In genomic region chr7:100499465-100499864, GRCm38 (mm10) we compare ENCODE assay signal across 27 mouse cellular contexts. TPM values are rescaled to one million over a fixed set of nuclear protein-coding genes. Genes with fewer than 3 reads are reported as not detected.
DNase-seq lines count a peak whose midpoint lies in the region; ATAC-seq and TF ChIP-seq lines count a peak whose summit lies in the region.
"Had no signal": no experiment of that assay in that cellular context is flagged by ENCODE, and none has a peak within 500 bp of the region (broad histone marks: within the 10 kb centered on the region; RNA-seq: fewer than 3 reads in every experiment).

No protein-coding gene starts in this region.

- peak; percentile 63 for DNase-seq in heart, embryonic 10.5 days (ENCODE audit: low spot score)
- no peak for DNase-seq in heart, adult 11 months
- peak; percentile 18 for DNase-seq in induced T-regulatory cell, adult 2 months (ENCODE audit: low read depth)
- DNase-seq in liver, embryonic 14.5 days (ENCODE audit: low read depth in 3 of 3, low spot score in 3 of 3): no peak
- no peak for DNase-seq in liver, postnatal 0 days
- DNase-seq in gastrocnemius, postnatal 25 days: no peak
- no peak for DNase-seq in kidney, postnatal 10 days
- DNase-seq in layer of hippocampus, adult 11-12 months (ENCODE audit: low spot score): no peak
- DNase-seq: adrenal gland, adult 8-10 months; adrenal gland, postnatal 36 days; cerebellum, adult 18-20 months; cerebellum, adult 9-10 months; cerebellum, postnatal 14 days; forebrain, postnatal 0 days; gastrocnemius, adult 2 months; gastrocnemius, postnatal 14 days; heart, adult 2 months had no signal

- no peak overlapping the region for H3K27ac ChIP-seq in heart, embryonic 10.5 days
- peak overlapping the region; percentile 62 for H3K27ac ChIP-seq in liver, embryonic 14.5 days
- H3K27ac ChIP-seq in liver, postnatal 0 days (ENCODE audit: low read depth): peak overlapping the region; percentile 58
- H3K27ac ChIP-seq: gastrocnemius, adult 2 months; heart, adult 2 months; hindbrain, embryonic 12.5 days; hindbrain, embryonic 15.5 days had no signal

- no peak for TF ChIP-seq EP300 in liver, embryonic 14.5 days (IDR thresholded peaks at IDR 0.05; ENCODE audit: low read depth)
- TF ChIP-seq EP300 in liver, postnatal 0 days (IDR thresholded peaks at IDR 0.05; ENCODE audit: low read depth): no peak

- peaks cover 41% of the 10 kb centered on the region for H3K4me1 ChIP-seq in heart, embryonic 10.5 days
- peaks cover 21 to 45% of the 10 kb centered on the region in 2 experiments for H3K4me1 ChIP-seq in liver, embryonic 14.5 days (replicated peaks; ENCODE audit: control insufficient read depth in 2 of 2, insufficient read depth in 2 of 2, low read length in 1 of 2)
- peaks cover 49% of the 10 kb centered on the region for H3K4me1 ChIP-seq in liver, postnatal 0 days (ENCODE audit: insufficient read depth)

- no peaks in the 10 kb centered on the region for H3K27me3 ChIP-seq in heart, embryonic 10.5 days (ENCODE audit: insufficient read depth, poor library complexity, severe bottlenecking)
- no peaks in the 10 kb centered on the region for H3K27me3 ChIP-seq in liver, embryonic 14.5 days (ENCODE audit: control insufficient read depth, insufficient read depth, low read length)
- H3K27me3 ChIP-seq in liver, postnatal 0 days (ENCODE audit: insufficient read depth, low read length): no peaks in the 10 kb centered on the region
- H3K27me3 ChIP-seq: hindbrain, embryonic 12.5 days; hindbrain, embryonic 15.5 days had no signal

- H3K4me2 ChIP-seq in liver, embryonic 14.5 days (ENCODE audit: low read depth): no peak overlapping the region
- no peak overlapping the region for H3K4me2 ChIP-seq in liver, postnatal 0 days (ENCODE audit: low read depth, low read length)
- H3K4me2 ChIP-seq: heart, embryonic 11.5 days; hindbrain, embryonic 12.5 days; hindbrain, embryonic 15.5 days had no signal

- peaks cover 38% of the 10 kb centered on the region for H3K36me3 ChIP-seq in heart, embryonic 10.5 days
- peaks cover 60% of the 10 kb centered on the region for H3K36me3 ChIP-seq in liver, embryonic 14.5 days (replicated peaks; ENCODE audit: control insufficient read depth, insufficient read depth, low read depth)
- H3K36me3 ChIP-seq in liver, postnatal 0 days (replicated peaks; ENCODE audit: insufficient read depth, low read length): peaks cover 61% of the 10 kb centered on the region
- H3K36me3 ChIP-seq: hindbrain, embryonic 15.5 days had no signal

- TF ChIP-seq CTCF in liver, embryonic 14.5 days (IDR thresholded peaks at IDR 0.05; ENCODE audit: low read depth): no peak
- TF ChIP-seq CTCF in liver, postnatal 0 days (IDR thresholded peaks at IDR 0.05; ENCODE audit: low read depth): no peak

- H3K4me3 ChIP-seq in heart, embryonic 10.5 days: no peak overlapping the region
- H3K4me3 ChIP-seq in liver, embryonic 14.5 days (ENCODE audit: insufficient read depth in 1 of 2, low read depth in 2 of 2, low read length in 2 of 2): no peak overlapping the region
- no peak overlapping the region for H3K4me3 ChIP-seq in liver, postnatal 0 days (ENCODE audit: low read depth, low read length)
- H3K4me3 ChIP-seq: gastrocnemius, adult 2 months; heart, adult 2 months; hindbrain, embryonic 12.5 days; hindbrain, embryonic 15.5 days had no signal

- no peak for ATAC-seq in liver, embryonic 14.5 days (ENCODE audit: insufficient read depth)
- no peak for ATAC-seq in liver, postnatal 0 days
- ATAC-seq: forebrain, embryonic 14.5 days; forebrain, postnatal 0 days had no signal

- H3K9ac ChIP-seq in liver, embryonic 14.5 days (replicated peaks): no peak overlapping the region
- no peak overlapping the region for H3K9ac ChIP-seq in liver, postnatal 0 days (replicated peaks)
- H3K9ac ChIP-seq: forebrain, postnatal 0 days; hindbrain, embryonic 12.5 days; hindbrain, embryonic 15.5 days had no signal

- no peaks in the 10 kb centered on the region for H3K9me3 ChIP-seq in heart, embryonic 10.5 days
- H3K9me3 ChIP-seq in liver, embryonic 14.5 days (ENCODE audit: control insufficient read depth, low read length): no peaks in the 10 kb centered on the region
- H3K9me3 ChIP-seq in liver, postnatal 0 days (ENCODE audit: low read length): no peaks in the 10 kb centered on the region
- H3K9me3 ChIP-seq: hindbrain, embryonic 12.5 days; hindbrain, embryonic 15.5 days had no signal

RNA-seq across cellular contexts. Expression of gene Ucp2, which starts 6.3 kb away (rescaled TPM):
- 165 and 231 TPM in 2 replicates for polyA plus RNA-seq in heart, embryonic 10.5 days (2016; fragmentation: Nextera tagmentation; extraction: Ambion mirVana)
- 329 and 337 TPM in 2 replicates for polyA plus RNA-seq in liver, embryonic 14.5 days (2012; rRNA removed)
- polyA plus RNA-seq in liver, embryonic 14.5 days (2014; fragmentation: Nextera tagmentation; extraction: Ambion mirVana): 556 and 628 TPM in 2 replicates
- 530 and 545 TPM in 2 replicates for polyA plus RNA-seq in liver, postnatal 0 days (2015; fragmentation: Nextera tagmentation; extraction: Ambion mirVana)
- total RNA-seq in gastrocnemius, postnatal 25 days (2021): 10 to 100 TPM; 31.0 to 52.5 TPM

RNA-seq across cellular contexts. Expression of gene Dnajb13, which starts 15.3 kb away (rescaled TPM):
- 0.22 and 0.35 TPM in 2 replicates for polyA plus RNA-seq in heart, embryonic 10.5 days (2016; fragmentation: Nextera tagmentation; extraction: Ambion mirVana)
- 0.58 and 0.64 TPM in 2 replicates for polyA plus RNA-seq in liver, embryonic 14.5 days (2012; rRNA removed)
- 2.0 and 2.3 TPM in 2 replicates for polyA plus RNA-seq in liver, embryonic 14.5 days (2014; fragmentation: Nextera tagmentation; extraction: Ambion mirVana)
- polyA plus RNA-seq in liver, postnatal 0 days (2015; fragmentation: Nextera tagmentation; extraction: Ambion mirVana): 1.0 and 1.8 TPM in 2 replicates
- not detected for total RNA-seq in gastrocnemius, postnatal 25 days (2021)
- total RNA-seq: gastrocnemius, adult 2 months; gastrocnemius, postnatal 14 days; heart, adult 2 months; heart, postnatal 25 days had no signal
- polyA plus RNA-seq: heart, embryonic 14.5 days had no signal

RNA-seq across cellular contexts. Expression of gene Ucp3, which starts 26.7 kb away (rescaled TPM):
- 0.05 and 0.14 TPM in 2 replicates for polyA plus RNA-seq in heart, embryonic 10.5 days (2016; fragmentation: Nextera tagmentation; extraction: Ambion mirVana)
- polyA plus RNA-seq in liver, embryonic 14.5 days (2012; rRNA removed): 0.02 TPM in 1 of 2 replicates, not detected in the other
- polyA plus RNA-seq in liver, embryonic 14.5 days (2014; fragmentation: Nextera tagmentation; extraction: Ambion mirVana): not detected in 2 replicates
- polyA plus RNA-seq in liver, postnatal 0 days (2015; fragmentation: Nextera tagmentation; extraction: Ambion mirVana): 0.08 and 0.21 TPM in 2 replicates
- total RNA-seq in gastrocnemius, postnatal 25 days (2021): 100 to 1,000 TPM; 105 to 189 TPM
- total RNA-seq: hematopoietic stem cell, adult 5-6 weeks; MEL had no signal
- polyA plus RNA-seq: embryonic facial prominence, embryonic 11.5 days; forebrain, embryonic 11.5 days; forebrain, embryonic 14.5 days; forebrain, postnatal 0 days; heart, embryonic 11.5 days; hindbrain, embryonic 12.5 days; hindbrain, embryonic 15.5 days had no signal

RNA-seq across cellular contexts. Expression of gene Coa4, which starts 37.4 kb away (rescaled TPM):
- polyA plus RNA-seq in heart, embryonic 10.5 days (2016; fragmentation: Nextera tagmentation; extraction: Ambion mirVana): 26.4 and 31.3 TPM in 2 replicates
- polyA plus RNA-seq in liver, embryonic 14.5 days (2012; rRNA removed): 6.0 and 9.4 TPM in 2 replicates
- polyA plus RNA-seq in liver, embryonic 14.5 days (2014; fragmentation: Nextera tagmentation; extraction: Ambion mirVana): 13.9 and 14.7 TPM in 2 replicates
- 11.9 and 12.4 TPM in 2 replicates for polyA plus RNA-seq in liver, postnatal 0 days (2015; fragmentation: Nextera tagmentation; extraction: Ambion mirVana)
- 10 to 100 TPM in 1 of 2 experiments, 1 to 10 TPM in 1; 8.1 to 13.0 TPM for total RNA-seq in gastrocnemius, postnatal 25 days (2021)

Comparison
In these comparisons a context has a peak if more than half of its experiments do, and no peak if none do; other contexts are left out.
1. DNase-seq: peak in heart, embryonic 10.5 days (single experiment) and induced T-regulatory cell, adult 2 months (single experiment); none in heart, adult 11 months (single experiment), liver, embryonic 14.5 days (0 of 3), liver, postnatal 0 days (single experiment), gastrocnemius, postnatal 25 days (single experiment), kidney, postnatal 10 days (single experiment) and layer of hippocampus, adult 11-12 months (single experiment).